ENCODE assay signal across 20 mouse cellular contexts in genomic region chr11:120676951-120677350, GRCm38 (mm10). TPM values are rescaled to one million over a fixed set of nuclear protein-coding genes. Genes with fewer than 3 reads are reported as not detected.
"Had no signal": no experiment of that assay in that cellular context is flagged by ENCODE, and none has a peak within 500 bp of the region (broad histone marks: within the 10 kb centered on the region; RNA-seq: fewer than 3 reads in every experiment).

No protein-coding gene starts in this region.

- H3K27ac ChIP-seq: kidney, embryonic 15.5 days; limb, embryonic 15.5 days; liver, embryonic 15.5 days; midbrain, embryonic 10.5 days; neural tube, embryonic 13.5 days had no signal

- H3K4me3 ChIP-seq: kidney, embryonic 15.5 days; limb, embryonic 15.5 days; liver, embryonic 15.5 days; midbrain, embryonic 10.5 days; neural tube, embryonic 13.5 days had no signal

- H3K27me3 ChIP-seq: kidney, embryonic 15.5 days; limb, embryonic 15.5 days; liver, embryonic 15.5 days; neural tube, embryonic 13.5 days had no signal

- DNase-seq: kidney, postnatal 25 days; layer of hippocampus, adult 9-11 months; layer of hippocampus, postnatal 36 days; lung, embryonic 14.5 days; lung, postnatal 10 days; lung, postnatal 4 days; retina, postnatal 1 day; right cerebral cortex, postnatal 4 days; spleen, adult 18-20 months; thymus, adult 18-20 months; thymus, postnatal 14 days had no signal

- ATAC-seq: midbrain, embryonic 16.5 days had no signal

- H3K9ac ChIP-seq: kidney, embryonic 15.5 days; limb, embryonic 15.5 days; liver, embryonic 15.5 days; lung, embryonic 14.5 days; neural tube, embryonic 13.5 days had no signal

- H3K9me3 ChIP-seq: kidney, embryonic 15.5 days; limb, embryonic 15.5 days; liver, embryonic 15.5 days; midbrain, embryonic 10.5 days; neural tube, embryonic 13.5 days had no signal

- H3K4me2 ChIP-seq: kidney, embryonic 15.5 days; limb, embryonic 15.5 days; liver, embryonic 15.5 days; lung, embryonic 14.5 days; neural tube, embryonic 13.5 days had no signal

RNA-seq across cellular contexts. Expression of gene Notum, which starts 16.0 kb away (rescaled TPM):
- total RNA-seq: megakaryocyte, adult 5-6 weeks had no signal

RNA-seq across cellular contexts. Expression of gene Myadml2, which starts 29.0 kb away (rescaled TPM):
- total RNA-seq: megakaryocyte, adult 5-6 weeks had no signal
- polyA plus RNA-seq: limb, embryonic 11.5 days; lung, embryonic 14.5 days; midbrain, embryonic 10.5 days; stomach, embryonic 14.5 days had no signal
